Mouse (Mus musculus): ENCODE data around the gene Junb. TPM values are rescaled to one million over a fixed set of nuclear protein-coding genes. Genes with fewer than 3 reads are reported as not detected.

Gene Junb
- total and polyA plus RNA-seq, 3 experiments = 41.6 to 72.7 TPM; not detected in 1

GRCm38 (mm10) chr8:84975434-84975833 is 3.1 kb downstream of the Junb start (continued):
- no peak; the same call in 1 of the 2 replicates for TF ChIP-seq MXI1 (IDR thresholded peaks at IDR 0.05; ENCODE audit: low read depth, low read length)
- no peak for TF ChIP-seq USF1 (IDR thresholded peaks at IDR 0.05; ENCODE audit: low read depth, low read length)
- no peak for TF ChIP-seq MYC (IDR thresholded peaks at IDR 0.05; ENCODE audit: low read depth, low read length)
- no peak for TF ChIP-seq JUND (IDR thresholded peaks at IDR 0.05; ENCODE audit: low read depth, low read length)
- TF ChIP-seq HCFC1 (IDR thresholded peaks at IDR 0.05; ENCODE audit: low read depth, low read length) = peak; percentile 15; the same call in 1 of the 2 replicates
- TF ChIP-seq E2F4 (IDR thresholded peaks at IDR 0.05; ENCODE audit: borderline replicate concordance, low read depth, low read length) = no peak
- peak; percentile 81 for TF ChIP-seq RAD21 (IDR thresholded peaks at IDR 0.05; ENCODE audit: low read depth, low read length)
- TF ChIP-seq SMC3 (IDR thresholded peaks at IDR 0.05; ENCODE audit: low read depth, low read length) = peak; percentile 89
- peak; percentile 80 to 91 (median 89) for TF ChIP-seq CTCF (IDR thresholded peaks at IDR 0.05 in 2 of 3, conservative IDR thresholded peaks at IDR 0.05 in 1 of 3; ENCODE audit: control insufficient read depth in 1 of 3, insufficient read depth in 1 of 3, low read depth in 2 of 3, low read length in 3 of 3, poor library complexity in 1 of 3, severe bottlenecking in 1 of 3)
- no peak for TF ChIP-seq GATA1 (IDR thresholded peaks at IDR 0.05; ENCODE audit: low read depth, low read length)
- no peak for TF ChIP-seq KAT2A (conservative IDR thresholded peaks at IDR 0.05; ENCODE audit: low read depth, low read length)

GRCm38 (mm10) chr8:84974543-84975142 is 3.9 kb downstream of the Junb start:
- no peak for TF ChIP-seq EP300 (IDR thresholded peaks at IDR 0.05; ENCODE audit: low read depth in 1 of 2, low read length in 2 of 2)
- peak; percentile 42 for TF ChIP-seq ZNF384 (IDR thresholded peaks at IDR 0.05; ENCODE audit: low read depth, low read length)
- TF ChIP-seq MAZ (IDR thresholded peaks at IDR 0.05; ENCODE audit: low read depth, low read length) = no peak
- no peak for TF ChIP-seq GABPA (IDR thresholded peaks at IDR 0.05; ENCODE audit: low read depth, low read length)
- TF ChIP-seq NELFE (IDR thresholded peaks at IDR 0.05; ENCODE audit: low read depth, low read length) = no peak; the same call in 1 of the 2 replicates
- TF ChIP-seq CHD1 (IDR thresholded peaks at IDR 0.05; ENCODE audit: low read depth, low read length) = no peak
- peak; percentile 52 for TF ChIP-seq ETS1 (IDR thresholded peaks at IDR 0.05; ENCODE audit: low read depth, low read length)
- TF ChIP-seq SIN3A (IDR thresholded peaks at IDR 0.05; ENCODE audit: low read length) = peak; percentile 12
- TF ChIP-seq ZMIZ1 (IDR thresholded peaks at IDR 0.05; ENCODE audit: low read depth, low read length) = 0 out of 2 replicates have a peak, but pooled peaks have one; percentile 26
- TF ChIP-seq TBP (IDR thresholded peaks at IDR 0.05; ENCODE audit: low read depth, low read length) = no peak
- no peak for TF ChIP-seq JUND (IDR thresholded peaks at IDR 0.05; ENCODE audit: low read depth, low read length)
- TF ChIP-seq POLR2A (IDR thresholded peaks at IDR 0.05; ENCODE audit: control insufficient read depth in 1 of 2, insufficient read depth in 1 of 2, low read depth in 1 of 2, low read length in 2 of 2, poor library complexity in 1 of 2) = peak in 1 of 2 experiments; percentile 2; a peak in 1 of 4 replicates
- Histone ChIP-seq H3K27ac (ENCODE audit: control insufficient read depth, low read depth, low read length) (peak overlapping the region; percentile 50), H3K27me3 (ENCODE audit: control insufficient read depth in 1 of 2, insufficient read depth in 2 of 2, low read length in 2 of 2) (no peaks in the 10 kb centered on the region), H3K4me3 (ENCODE audit: control insufficient read depth in 1 of 2, insufficient read depth in 1 of 2, low read depth in 2 of 2, low read length in 2 of 2) (peak overlapping the region; percentile 38 to 59), H3K79me2 (ENCODE audit: control insufficient read depth, insufficient read depth, low read length, poor library complexity) (peaks cover 37% of the 10 kb centered on the region), H3K9ac (ENCODE audit: control insufficient read depth, low read depth, low read length, poor library complexity, severe bottlenecking) (peak overlapping the region; percentile 64), H3K9me3 (replicated peaks; ENCODE audit: insufficient read depth, low read length) (no peaks in the 10 kb centered on the region), H3K36me3 (ENCODE audit: control insufficient read depth in 1 of 2, insufficient read depth in 2 of 2, low read length in 2 of 2) (peaks cover 4 to 19% of the 10 kb centered on the region in 2 experiments; a peak in 3 of 4 replicates), H3K4me1 (ENCODE audit: control insufficient read depth in 1 of 2, insufficient read depth in 2 of 2, low read length in 2 of 2) (peaks cover 4 to 33% of the 10 kb centered on the region in 2 experiments; a peak in 2 of 4 replicates)
- peak; percentile 54 for DNase-seq (ENCODE audit: low read depth, low spot score)
